Mouse (Mus musculus) mouse trophoblast stem cell (cell line): ENCODE measurements around the gene Slc9b1.

Experiments used
- in situ Hi-C, 2 experiments: fragments of 300-500 bp; cut with MseI, MboI; formaldehyde crosslinking; loops; 2 replicates in 1 of 2; 3 replicates in 1 of 2; pipeline ENCODE4 v1.15.1; 2025

The Slc9b1 gene

DNA sequence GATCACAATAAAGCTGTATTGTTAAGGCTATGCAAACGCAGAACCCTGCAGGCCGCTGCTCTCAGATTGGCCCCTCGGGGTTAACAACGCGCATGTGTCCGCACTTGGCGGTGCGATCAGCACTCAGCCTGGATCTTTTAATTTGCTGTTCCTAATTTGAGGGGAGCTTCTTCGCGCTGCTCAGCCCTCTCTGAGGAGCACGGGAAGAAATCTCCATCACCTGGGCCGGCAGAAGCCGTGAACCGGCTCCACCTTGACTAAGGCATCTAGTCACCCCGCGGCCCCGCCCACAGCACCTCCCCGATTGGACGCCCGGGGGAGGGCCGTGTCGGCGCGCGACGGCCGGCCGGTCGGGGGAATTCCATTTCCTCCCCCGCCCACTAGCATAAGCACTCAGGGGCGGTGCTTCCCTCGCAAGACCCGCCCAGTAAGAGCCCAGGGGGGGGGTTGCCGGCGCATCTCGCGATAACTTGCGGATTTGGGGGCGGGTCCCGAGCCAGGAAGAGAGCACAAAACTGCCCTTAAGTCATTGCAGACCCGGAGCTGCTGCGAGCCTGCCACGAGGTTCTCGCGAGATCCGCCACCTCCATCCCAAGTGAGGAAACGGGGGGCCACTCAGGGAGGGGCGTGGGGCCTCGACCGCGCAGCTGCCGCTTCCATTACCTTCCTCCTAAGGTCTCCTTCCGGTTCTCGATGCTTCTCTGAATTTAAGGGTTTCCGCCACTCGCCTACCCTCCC is 90.1 kb downstream of the Slc9b1 start, which contains the start of gene Ube2d3:
Ube2d3 (plus strand) TSS at position 392 of the 738 bp plus-strand sequence.
- in situ Hi-C loops = no loop called here

DNA sequence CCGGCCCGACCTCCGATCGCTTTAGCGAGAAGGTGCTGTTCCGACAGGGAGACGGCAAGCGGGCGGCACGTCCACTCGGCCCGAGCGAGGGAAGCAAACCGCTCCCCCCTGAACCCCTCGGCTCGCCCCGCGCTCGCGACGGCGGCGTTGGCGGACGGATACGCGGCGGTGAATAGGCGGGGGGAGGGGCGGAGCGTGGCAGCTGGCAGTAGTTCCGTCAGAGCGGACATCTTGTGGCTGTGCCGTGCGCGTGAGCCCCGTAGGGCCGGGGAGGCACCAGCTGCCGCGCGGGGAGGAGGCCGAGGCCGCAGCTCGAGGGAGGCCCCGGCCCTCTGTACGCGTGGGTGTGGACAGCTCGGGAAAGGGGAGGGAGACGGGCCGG is 90.7 kb downstream of the Slc9b1 start:
- in situ Hi-C loops = no loop called here

DNA sequence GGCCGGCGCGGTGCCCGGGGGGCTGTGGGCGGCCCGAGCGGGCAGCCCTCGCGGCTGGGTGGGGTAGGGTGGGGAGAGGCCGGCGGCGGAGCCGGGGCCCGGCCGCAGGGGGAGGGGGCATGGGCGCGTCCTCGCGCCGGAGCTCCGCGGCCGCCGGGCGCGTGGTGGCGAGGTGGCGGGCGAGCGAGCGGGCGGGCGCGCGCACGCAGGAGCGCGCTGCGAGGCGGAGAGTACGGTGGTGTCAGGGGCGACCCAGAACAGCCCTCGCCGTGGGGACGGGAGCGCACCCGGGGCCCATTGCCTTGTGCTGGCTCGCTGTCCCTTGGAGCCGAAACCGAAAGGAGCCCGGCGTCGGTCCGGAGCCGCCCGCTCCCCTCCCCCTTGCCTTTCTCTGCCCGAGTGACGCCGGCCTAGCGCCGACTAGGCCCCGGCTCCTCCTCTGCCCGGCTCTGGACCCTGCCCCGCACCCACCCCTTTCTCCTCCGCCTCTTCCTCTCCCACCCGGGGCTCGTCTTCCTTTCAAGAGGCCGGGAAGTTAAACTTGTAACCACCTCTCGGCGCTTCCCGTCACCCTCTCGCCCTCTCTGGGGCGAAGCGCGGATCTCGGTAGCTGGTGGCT is 91.2 kb downstream of the Slc9b1 start:
- in situ Hi-C loops = no loop called here

- in situ Hi-C loops = no loop called here
These were observed 91.8 kb downstream of the Slc9b1 start for GRCm38 (mm10) chr3:135439651-135440050.

GRCm38 (mm10) chr3:135440221-135440620 is 92.4 kb downstream of the Slc9b1 start:
- in situ Hi-C loops = no loop called here

DNA sequence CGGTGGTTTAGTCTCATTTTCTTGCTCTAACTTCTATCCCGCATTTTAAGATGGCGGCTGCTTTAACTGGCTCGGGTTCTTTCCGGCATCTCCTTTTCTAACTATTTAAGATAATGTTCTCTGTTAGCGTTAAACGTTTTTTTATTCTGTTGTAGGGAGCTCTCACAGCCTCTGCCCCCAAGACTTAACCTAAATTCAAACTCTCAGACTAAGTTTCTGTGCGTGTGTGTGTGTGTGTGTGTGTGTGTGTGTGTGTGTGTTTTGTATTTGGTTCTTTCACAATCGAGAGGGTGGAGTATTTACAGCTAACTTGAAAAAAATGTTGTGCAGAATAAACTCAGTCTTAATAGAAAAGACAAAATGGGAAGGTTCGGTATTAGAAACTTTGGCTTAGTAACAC is 92.8 kb downstream of the Slc9b1 start:
- in situ Hi-C loops = no loop called here

GRCm38 (mm10) chr3:135444930-135445329 is 97.1 kb downstream of the Slc9b1 start:
- in situ Hi-C loops = no loop called here
